Mouse (Mus musculus): ENCODE measurements around the gene Nubpl.
A peak's percentile ranks its signal among the peaks of the same experiment; 100 is the strongest.
"Not testable (repeated sequence)": the region's sequence is repeated elsewhere in the genome, so short reads cannot be mapped to it uniquely, and the experiment has no call there.

The Nubpl gene

GRCm38 (mm10) chr12:52097650-52098070 lies at the start of gene Nubpl:
Gene Nubpl (plus strand): TSS chr12:52097737.
- DNase-seq (ENCODE audit: low spot score): peak; percentile 94

GRCm38 (mm10) chr12:52049324-52049723 lies 48.2 kb upstream of the Nubpl start:
- DNase-seq (ENCODE audit: low spot score): no peak

- DNase-seq (ENCODE audit: low spot score): not testable (repeated sequence)
These were observed 18.2 kb upstream of the Nubpl start for GRCm38 (mm10) chr12:52079296-52079695.

GRCm38 (mm10) chr12:52097049-52097649 lies 388 bp upstream of the Nubpl start:
- no peak for DNase-seq (ENCODE audit: low spot score)

GRCm38 (mm10) chr12:52120276-52120675 lies 22.7 kb downstream of the Nubpl start:
- no peak for DNase-seq (ENCODE audit: low spot score)

- no peak for DNase-seq (ENCODE audit: low spot score)
These were observed 28.9 kb downstream of the Nubpl start for GRCm38 (mm10) chr12:52126407-52126806.

GRCm38 (mm10) chr12:52129072-52129471 lies 31.5 kb downstream of the Nubpl start:
- no peak for DNase-seq (ENCODE audit: low spot score)

GRCm38 (mm10) chr12:52132256-52132655 lies 34.7 kb downstream of the Nubpl start:
- DNase-seq (ENCODE audit: low spot score): no peak

- DNase-seq (ENCODE audit: low spot score): no peak
These were observed 40.8 kb downstream of the Nubpl start for GRCm38 (mm10) chr12:52138296-52138695.

GRCm38 (mm10) chr12:52146639-52147038 lies 49.1 kb downstream of the Nubpl start:
- no peak for DNase-seq (ENCODE audit: low spot score)

- DNase-seq (ENCODE audit: low spot score): no peak
These were observed 51.9 kb downstream of the Nubpl start for GRCm38 (mm10) chr12:52149448-52149847.

- DNase-seq (ENCODE audit: low spot score): no peak
These were observed 54.5 kb downstream of the Nubpl start for GRCm38 (mm10) chr12:52152071-52152470.

GRCm38 (mm10) chr12:52154906-52155305 lies 57.4 kb downstream of the Nubpl start:
- no peak for DNase-seq (ENCODE audit: low spot score)

GRCm38 (mm10) chr12:52164414-52164813 lies 66.9 kb downstream of the Nubpl start:
- no peak for DNase-seq (ENCODE audit: low spot score)

- no peak for DNase-seq (ENCODE audit: low spot score)
These were observed 88.8 kb downstream of the Nubpl start for GRCm38 (mm10) chr12:52186205-52186793.

- DNase-seq (ENCODE audit: low spot score): no peak
These were observed 89.5 kb downstream of the Nubpl start for GRCm38 (mm10) chr12:52186963-52187590.

- DNase-seq (ENCODE audit: low spot score): no peak
These were observed 100.9 kb downstream of the Nubpl start for GRCm38 (mm10) chr12:52198471-52198870.

- DNase-seq (ENCODE audit: low spot score): no peak
These were observed 111.6 kb downstream of the Nubpl start for GRCm38 (mm10) chr12:52209121-52209610.

- no peak for DNase-seq (ENCODE audit: low spot score)
These were observed 113.6 kb downstream of the Nubpl start for GRCm38 (mm10) chr12:52211144-52211543.

GRCm38 (mm10) chr12:52214837-52215236 lies 117.3 kb downstream of the Nubpl start:
- DNase-seq (ENCODE audit: low spot score): no peak

GRCm38 (mm10) chr12:52224954-52225353 lies 127.4 kb downstream of the Nubpl start:
- DNase-seq (ENCODE audit: low spot score): no peak

- DNase-seq (ENCODE audit: low spot score): no peak
These were observed 131.2 kb downstream of the Nubpl start for GRCm38 (mm10) chr12:52228746-52229145.

GRCm38 (mm10) chr12:52231929-52232328 lies 134.4 kb downstream of the Nubpl start:
- DNase-seq (ENCODE audit: low spot score): not testable (repeated sequence)

All from ovary, postnatal 10 days (tissue).